Mouse (Mus musculus): Measurements from ENCODE around the gene Kat6b. TPM values are rescaled to one million over a fixed set of nuclear protein-coding genes. Genes with fewer than 3 reads are reported as not detected.

Gene Kat6b
- total and polyA plus RNA-seq, 2 experiments from 2014 or later: 15.2 to 23.1 TPM

- H3K27ac ChIP-seq (ENCODE audit: low read depth, low read length): no peak overlapping the region
- no peak overlapping the region for H3K4me3 ChIP-seq (ENCODE audit: low read depth, low read length)
- no peaks in the 10 kb centered on the region for H3K4me1 ChIP-seq (ENCODE audit: insufficient read depth, low read length)
- WGBS: 87% methylated on average over 4 of the region's 4 CpGs
- no peaks in the 10 kb centered on the region for H3K9me3 ChIP-seq (ENCODE audit: low read length)
- H3K9ac ChIP-seq (replicated peaks; ENCODE audit: low read length, poor library complexity, severe bottlenecking): no peak overlapping the region
- H3K27me3 ChIP-seq (ENCODE audit: insufficient read depth, low read length): no peaks in the 10 kb centered on the region
- no peak for ATAC-seq (ENCODE audit: low FRiP score)
- H3K4me2 ChIP-seq (ENCODE audit: low read depth, low read length, poor library complexity, severe bottlenecking): no peak overlapping the region
- H3K36me3 ChIP-seq (ENCODE audit: insufficient read depth, low read length): no peaks in the 10 kb centered on the region
- no peak for TF ChIP-seq CTCF (IDR thresholded peaks at IDR 0.05)
- DNase-seq (ENCODE audit: low spot score): no peak
These were observed 239.4 kb downstream of the Kat6b start for GRCm38 (mm10) chr14:21720430-21721205.

Other genes with a start within 250 kb of the Kat6b start
- gene Dupd1, start 233.1 kb downstream of the Kat6b start, total RNA-seq (2014; rRNA removed): 1.4 TPM in 1 of 2 replicates, not detected in the other
- 0.39 and 0.41 TPM in 2 replicates for gene Dupd1, start 233.1 kb downstream of the Kat6b start, polyA plus RNA-seq (2015; fragmentation: Nextera tagmentation; extraction: Ambion mirVana)